In the genomic region with DNA sequence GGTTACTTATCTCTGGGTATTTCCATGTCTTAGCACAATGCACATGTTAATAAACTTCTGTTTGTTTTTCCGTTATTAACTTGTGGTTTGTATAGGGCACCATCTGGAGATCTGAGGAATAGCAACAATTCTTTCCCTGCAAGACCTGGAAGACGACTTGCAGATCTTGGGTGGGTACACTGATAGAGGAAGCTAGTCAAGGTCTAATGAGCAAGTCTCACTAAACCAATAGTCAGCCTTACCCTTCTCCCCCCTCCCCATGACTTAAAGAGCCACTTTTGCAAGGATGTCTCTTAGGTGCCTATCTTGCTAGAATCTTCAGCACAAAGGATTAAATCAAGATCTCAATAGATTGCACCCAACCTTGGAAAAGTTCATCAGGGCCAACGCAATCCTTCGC, we compare ENCODE assay signal across 23 mouse cellular contexts.
DNase-seq lines count a peak whose midpoint lies in the region; ATAC-seq and TF ChIP-seq lines count a peak whose summit lies in the region.
"Had no signal": no experiment of that assay in that cellular context is flagged by ENCODE, and none has a peak within 500 bp of the region (broad histone marks: within the 10 kb centered on the region; RNA-seq: fewer than 3 reads in every experiment).

No protein-coding gene starts in this region.

- no peaks in the 10 kb centered on the region for H3K27me3 ChIP-seq in heart, adult 2 months (ENCODE audit: control insufficient read depth, insufficient read depth, low read length)
- H3K27me3 ChIP-seq in heart, embryonic 11.5 days (ENCODE audit: control insufficient read depth, insufficient read depth, low read length), result no peaks in the 10 kb centered on the region
- no peaks in the 10 kb centered on the region for H3K27me3 ChIP-seq in midbrain, postnatal 0 days (ENCODE audit: insufficient read depth, low read length)
- H3K27me3 ChIP-seq: Patski had no signal

- no peak for DNase-seq in heart, adult 2 months
- DNase-seq in spleen, postnatal 36 days (ENCODE audit: low spot score in 2 of 2), result peak; percentile 51 to 61
- no peak for DNase-seq in spleen, adult 12 weeks (ENCODE audit: low spot score)
- DNase-seq in layer of hippocampus, postnatal 36 days, result no peak
- no peak for DNase-seq in midbrain, postnatal 0 days (ENCODE audit: low spot score)
- DNase-seq: adrenal gland, postnatal 10 days; cerebellum, adult 11-12 months; cerebellum, adult 9-10 months; forebrain, postnatal 0 days; gastrocnemius, postnatal 36 days; heart, postnatal 10 days; heart, postnatal 4 days; kidney, adult 18-20 months had no signal

- H3K9me3 ChIP-seq in heart, embryonic 11.5 days (replicated peaks; ENCODE audit: control insufficient read depth, low read length), result no peaks in the 10 kb centered on the region
- H3K9me3 ChIP-seq in midbrain, postnatal 0 days (ENCODE audit: low read length), result no peaks in the 10 kb centered on the region
- H3K9me3 ChIP-seq: forebrain, embryonic 10.5 days; G1E had no signal

- TF ChIP-seq POLR2A in heart, adult 2 months (IDR thresholded peaks at IDR 0.05; ENCODE audit: insufficient read depth, low read depth, low read length), result no peak

- intact Hi-C loops in heart, adult 2 months (cut with DNase I), result loop anchor here (5.0 kb wide), 1 partner anchor 69 kb away; no protein-coding TSS in a partner anchor

- no peak overlapping the region for H3K4me3 ChIP-seq in heart, adult 2 months
- no peak overlapping the region for H3K4me3 ChIP-seq in heart, embryonic 11.5 days (ENCODE audit: low read depth, low read length)
- no peak overlapping the region for H3K4me3 ChIP-seq in brown adipose tissue, adult 24 weeks (ENCODE audit: insufficient read depth, low read depth, low read length)
- H3K4me3 ChIP-seq in midbrain, postnatal 0 days (ENCODE audit: low read depth, low read length), result no peak overlapping the region
- H3K4me3 ChIP-seq: forebrain, embryonic 10.5 days had no signal

- no peak for TF ChIP-seq EP300 in heart, adult 2 months (IDR thresholded peaks at IDR 0.05; ENCODE audit: insufficient read depth, low read depth, low read length)

- H3K4me2 ChIP-seq in heart, embryonic 11.5 days, result no peak overlapping the region
- H3K4me2 ChIP-seq in midbrain, postnatal 0 days (ENCODE audit: low read depth, low read length, poor library complexity, severe bottlenecking), result no peak overlapping the region
- H3K4me2 ChIP-seq: hindbrain, embryonic 14.5 days had no signal

- peak overlapping the region; percentile 33 for H3K27ac ChIP-seq in heart, adult 2 months
- H3K27ac ChIP-seq in heart, embryonic 11.5 days (ENCODE audit: low read depth, low read length), result no peak overlapping the region
- peak overlapping the region; percentile 66 for H3K27ac ChIP-seq in brown adipose tissue, adult 24 weeks (replicated peaks; ENCODE audit: low read depth, low read length)
- H3K27ac ChIP-seq in midbrain, postnatal 0 days (ENCODE audit: low read depth, low read length), result no peak overlapping the region
- H3K27ac ChIP-seq: forebrain, embryonic 10.5 days; hindbrain, embryonic 14.5 days; hindbrain, postnatal 0 days had no signal

- 0 out of 2 replicates have a peak, but pooled peaks have one; percentile 3 for TF ChIP-seq CTCF in heart, adult 2 months (IDR thresholded peaks at IDR 0.05)
- no peak for TF ChIP-seq CTCF in midbrain, postnatal 0 days (IDR thresholded peaks at IDR 0.05)

- H3K36me3 ChIP-seq in heart, adult 2 months (ENCODE audit: control insufficient read depth, insufficient read depth, low read length), result peaks cover 17% of the 10 kb centered on the region
- H3K36me3 ChIP-seq in heart, embryonic 11.5 days (ENCODE audit: control insufficient read depth, insufficient read depth, low read length), result no peaks in the 10 kb centered on the region
- H3K36me3 ChIP-seq in midbrain, postnatal 0 days (ENCODE audit: insufficient read depth, low read length), result no peaks in the 10 kb centered on the region
- H3K36me3 ChIP-seq: forebrain, embryonic 10.5 days; G1E had no signal

- no peaks in the 10 kb centered on the region for H3K79me2 ChIP-seq in heart, adult 2 months (replicated peaks; ENCODE audit: control insufficient read depth, insufficient read depth, low read length)

- WGBS in heart, adult 2 months, result 69% methylated on average over 4 of the region's 4 CpGs
- 76% methylated on average over 4 of the region's 4 CpGs for WGBS in heart, embryonic 11.5 days (ENCODE audit: insufficient replicate concordance)
- 86% methylated on average over 4 of the region's 4 CpGs for WGBS in midbrain, postnatal 0 days

- H3K9ac ChIP-seq in heart, adult 2 months (ENCODE audit: low read depth, low read length), result no peak overlapping the region
- H3K9ac ChIP-seq in heart, embryonic 11.5 days (ENCODE audit: low read depth, low read length), result no peak overlapping the region
- no peak overlapping the region for H3K9ac ChIP-seq in midbrain, postnatal 0 days (replicated peaks; ENCODE audit: low read length, poor library complexity, severe bottlenecking)
- H3K9ac ChIP-seq: forebrain, postnatal 0 days; hindbrain, embryonic 14.5 days had no signal

- H3K4me1 ChIP-seq in heart, adult 2 months (ENCODE audit: control insufficient read depth, insufficient read depth, low read length), result peaks cover 32% of the 10 kb centered on the region
- peaks cover 48% of the 10 kb centered on the region for H3K4me1 ChIP-seq in heart, embryonic 11.5 days (ENCODE audit: control insufficient read depth, insufficient read depth, low read length)
- H3K4me1 ChIP-seq in brown adipose tissue, adult 24 weeks (ENCODE audit: control insufficient read depth, insufficient read depth, insufficient read length, low read length), result peaks cover 27% of the 10 kb centered on the region
- H3K4me1 ChIP-seq in midbrain, postnatal 0 days (ENCODE audit: insufficient read depth, low read length), result peaks cover 3% of the 10 kb centered on the region; the same call in 1 of the 2 replicates

- no peak for ATAC-seq in heart, embryonic 11.5 days (replicated peaks; ENCODE audit: insufficient number of reproducible peaks, low FRiP score, low TSS enrichment)
- no peak for ATAC-seq in midbrain, postnatal 0 days (ENCODE audit: low FRiP score)
- ATAC-seq: forebrain, embryonic 14.5 days; forebrain, postnatal 0 days; hindbrain, postnatal 0 days; inflammation-experienced regulatory T-cells, adult 6 months; intestine, embryonic 16.5 days; Patski had no signal

Comparison
In these comparisons a context has a peak if more than half of its experiments do, and no peak if none do; other contexts are left out.
1. DNase-seq: peak in spleen, postnatal 36 days (2 of 2); none in heart, adult 2 months (0 of 2), spleen, adult 12 weeks (single experiment), layer of hippocampus, postnatal 36 days (0 of 2) and midbrain, postnatal 0 days (single experiment).
2. H3K27ac ChIP-seq: peak in heart, adult 2 months (single experiment) and brown adipose tissue, adult 24 weeks (single experiment); none in heart, embryonic 11.5 days (single experiment) and midbrain, postnatal 0 days (single experiment).